Mouse (Mus musculus) lung, postnatal 36 days (tissue): ENCODE measurements around the gene Gm20388.

Experiments
- DNase-seq: peaks from one replicate; pipeline ENCODE4 v3.0.0; 2022; ENCODE audit warnings: mixed read lengths

Gene Gm20388

GRCm38 (mm10) chr8:120213229-120213628, 302.6 kb downstream of the Gm20388 start:
- no peak for DNase-seq

GRCm38 (mm10) chr8:120213939-120214338, 303.3 kb downstream of the Gm20388 start:
- no peak for DNase-seq

- DNase-seq, result no peak
These were observed 304.9 kb downstream of the Gm20388 start for GRCm38 (mm10) chr8:120215416-120216141.

GRCm38 (mm10) chr8:120216855-120217830, 306.5 kb downstream of the Gm20388 start:
- peak; percentile 70 for DNase-seq

GRCm38 (mm10) chr8:120222548-120222947, 311.9 kb downstream of the Gm20388 start:
- DNase-seq, result no peak

GRCm38 (mm10) chr8:120224521-120225420, 314.1 kb downstream of the Gm20388 start:
- DNase-seq, result no peak

GRCm38 (mm10) chr8:120225421-120226151, 314.9 kb downstream of the Gm20388 start:
- no peak for DNase-seq

GRCm38 (mm10) chr8:120226700-120227577, 316.3 kb downstream of the Gm20388 start:
- DNase-seq, result peak; percentile 48

GRCm38 (mm10) chr8:120227578-120227876, 316.9 kb downstream of the Gm20388 start:
- no peak for DNase-seq

GRCm38 (mm10) chr8:120227891-120228591, 317.4 kb downstream of the Gm20388 start, which contains the start of gene Gse1:
Gene Gse1 (plus strand): TSS chr8:120228456.
- peak; percentile 90 for DNase-seq

- DNase-seq, result no peak
These were observed 318.3 kb downstream of the Gm20388 start for GRCm38 (mm10) chr8:120228781-120229573.

GRCm38 (mm10) chr8:120229574-120229916, 318.9 kb downstream of the Gm20388 start:
- no peak for DNase-seq

- no peak for DNase-seq
These were observed 319.4 kb downstream of the Gm20388 start for GRCm38 (mm10) chr8:120230081-120230480.

- DNase-seq, result no peak
These were observed 320.3 kb downstream of the Gm20388 start for GRCm38 (mm10) chr8:120230715-120231614.

- no peak for DNase-seq
These were observed 321.2 kb downstream of the Gm20388 start for GRCm38 (mm10) chr8:120231870-120232269.

- no peak for DNase-seq
These were observed 321.8 kb downstream of the Gm20388 start for GRCm38 (mm10) chr8:120232398-120232797.

- DNase-seq, result peak; percentile 60
These were observed 322.3 kb downstream of the Gm20388 start for GRCm38 (mm10) chr8:120232913-120233312.

- DNase-seq, result no peak
These were observed 323.8 kb downstream of the Gm20388 start for GRCm38 (mm10) chr8:120234457-120234856.
